Mouse (Mus musculus) midbrain, embryonic 12.5 days (tissue): ENCODE data around the gene Rem1. TPM values are rescaled to one million over a fixed set of nuclear protein-coding genes. Genes with fewer than 3 reads are reported as not detected.

Experiments
- ATAC-seq: fragments of 200-750 bp; cut with Nextera tagmentation; 2 replicates; pipeline ENCODE4 v1.8.0; 2017; ENCODE audit warnings: low read depth, moderate TSS enrichment, moderate library complexity; ENCODE audit not compliant: low FRiP score
- H3K27ac ChIP-seq: fragments of 300-500 bp; sonication (generic); replicated peaks from 2 replicates; pipeline ENCODE4 v1.5.1; 2016; ENCODE audit warnings: mild to moderate bottlenecking
- H3K27me3 ChIP-seq: fragments of 300-500 bp; sonication (generic); 2 replicates; pipeline ENCODE4 v1.6.1; 2016; ENCODE audit warnings: mild to moderate bottlenecking
- H3K36me3 ChIP-seq: fragments of 300-500 bp; sonication (generic); 2 replicates; pipeline ENCODE4 v1.6.1; 2016
- H3K4me1 ChIP-seq: fragments of 300-500 bp; sonication (generic); 2 replicates; pipeline ENCODE4 v1.6.1; 2016
- H3K4me2 ChIP-seq: fragments of 300-500 bp; sonication (generic); replicated peaks from 2 replicates; pipeline ENCODE4 v1.6.1; 2016; ENCODE audit warnings: mild to moderate bottlenecking, moderate library complexity
- H3K4me3 ChIP-seq: fragments of 300-500 bp; sonication (generic); 2 replicates; pipeline ENCODE4 v1.5.1; 2016; ENCODE audit warnings: mild to moderate bottlenecking
- H3K9ac ChIP-seq: fragments of 300-500 bp; sonication (generic); replicated peaks from 2 replicates; pipeline ENCODE4 v1.6.1; 2016; ENCODE audit warnings: mild to moderate bottlenecking, moderate library complexity
- H3K9me3 ChIP-seq: fragments of 300-500 bp; sonication (generic); 2 replicates; pipeline ENCODE4 v1.6.1; 2016; ENCODE audit warnings: mild to moderate bottlenecking
- WGBS: fragments of 180-500 bp; shearing (Covaris S2); methylation state at CpG from one replicate; pipeline ENCODE4 v1.1.7; 2016; 5-methylcytosine and 5-hydroxymethylcytosine counted together
- polyA plus RNA-seq: library from polyadenylated mRNA; unstranded; fragments of >200 nt; fragmentation: Nextera tagmentation; extraction: Ambion mirVana; gene quantifications from 2 replicates; pipeline ENCODE4 v1.2.1, GENCODE M21; 2016

Rem1 gene
- polyA plus RNA-seq, 1 experiment from 2014 or later: not detected

GRCm38 (mm10) chr2:152612193-152612592 lies 14.6 kb upstream of the Rem1 start:
- Histone ChIP-seq H3K9ac (no peak overlapping the region), H3K27me3 (no peaks in the 10 kb centered on the region), H3K9me3 (no peaks in the 10 kb centered on the region), H3K4me2 (no peak overlapping the region), H3K4me1 (no peaks in the 10 kb centered on the region), H3K4me3 (no peak overlapping the region), H3K36me3 (no peaks in the 10 kb centered on the region), H3K27ac (no peak overlapping the region)
- no peak for ATAC-seq
- 35% methylated on average over 8 of the region's 8 CpGs for WGBS

GRCm38 (mm10) chr2:152615563-152615962 lies 11.2 kb upstream of the Rem1 start:
- Histone ChIP-seq H3K9me3 (no peaks in the 10 kb centered on the region), H3K4me2 (no peak overlapping the region), H3K4me1 (no peaks in the 10 kb centered on the region), H3K4me3 (no peak overlapping the region), H3K36me3 (no peaks in the 10 kb centered on the region), H3K27ac (no peak overlapping the region), H3K9ac (no peak overlapping the region), H3K27me3 (no peaks in the 10 kb centered on the region)
- no peak for ATAC-seq
- 13% methylated on average over 7 of the region's 7 CpGs for WGBS

- WGBS: 84% methylated on average over 6 of the region's 6 CpGs
- Histone ChIP-seq H3K4me2 (no peak overlapping the region), H3K27me3 (no peaks in the 10 kb centered on the region), H3K9ac (no peak overlapping the region), H3K27ac (no peak overlapping the region), H3K4me1 (no peaks in the 10 kb centered on the region), H3K9me3 (no peaks in the 10 kb centered on the region), H3K36me3 (no peaks in the 10 kb centered on the region), H3K4me3 (no peak overlapping the region)
- no peak for ATAC-seq
Observed at GRCm38 (mm10) chr2:152616470-152616869, 10.3 kb upstream of the Rem1 start.

- no peaks in the 10 kb centered on the region for H3K36me3 ChIP-seq
- no peak overlapping the region for H3K4me3 ChIP-seq
- WGBS: 57% methylated on average over 5 of the region's 5 CpGs
- no peak for ATAC-seq
- no peak overlapping the region for H3K27ac ChIP-seq
- H3K4me2 ChIP-seq: no peak overlapping the region
- H3K9me3 ChIP-seq: no peaks in the 10 kb centered on the region
- H3K9ac ChIP-seq: no peak overlapping the region
- H3K27me3 ChIP-seq: no peaks in the 10 kb centered on the region
- H3K4me1 ChIP-seq: no peaks in the 10 kb centered on the region
Observed at GRCm38 (mm10) chr2:152617374-152617773, 9.4 kb upstream of the Rem1 start.

DNA sequence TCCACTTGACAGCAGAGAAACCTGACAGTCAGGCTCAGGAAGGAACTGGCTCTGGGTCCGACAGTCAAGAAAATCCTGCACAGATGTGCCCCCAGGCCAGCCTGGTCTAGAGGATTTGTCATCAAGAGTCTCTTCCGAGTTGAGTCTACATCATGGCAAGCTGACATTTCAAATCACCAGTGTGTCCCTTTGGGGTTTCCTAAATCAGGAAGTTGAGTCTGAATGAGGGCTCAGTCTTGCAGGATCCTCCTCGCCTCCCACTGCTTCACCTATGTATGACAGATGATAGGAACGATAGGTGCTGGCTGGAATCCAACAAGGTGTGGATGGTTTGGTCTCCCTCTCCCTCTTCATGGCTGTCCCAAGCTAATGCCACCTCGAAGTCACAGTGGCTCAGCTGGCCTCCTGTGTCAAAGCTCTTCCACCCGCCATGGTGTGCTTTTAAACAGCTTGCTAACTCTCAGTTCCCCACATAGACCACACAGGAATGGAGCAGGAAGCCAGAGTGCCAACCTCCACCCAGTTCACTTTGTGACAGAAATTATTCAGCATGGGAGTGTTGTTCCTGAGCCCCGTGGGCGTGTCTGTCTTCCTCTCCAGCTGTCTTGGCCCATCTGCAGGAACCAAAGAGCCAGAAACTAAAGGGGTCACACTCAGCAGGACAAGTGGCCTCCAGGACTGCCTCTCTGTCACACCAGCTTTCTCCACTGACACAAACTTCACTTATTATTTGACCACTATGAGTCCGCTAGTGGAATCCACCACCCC lies 6.2 kb upstream of the Rem1 start:
- H3K4me3 ChIP-seq: no peak overlapping the region
- no peak overlapping the region for H3K9ac ChIP-seq
- H3K27me3 ChIP-seq: peaks cover 7% of the 10 kb centered on the region
- no peak for ATAC-seq
- WGBS: 83% methylated on average over 9 of the region's 9 CpGs
- H3K4me2 ChIP-seq: no peak overlapping the region
- no peak overlapping the region for H3K27ac ChIP-seq
- H3K9me3 ChIP-seq: no peaks in the 10 kb centered on the region
- no peaks in the 10 kb centered on the region for H3K36me3 ChIP-seq
- H3K4me1 ChIP-seq: peaks cover 7% of the 10 kb centered on the region; the same call in 1 of the 2 replicates

DNA sequence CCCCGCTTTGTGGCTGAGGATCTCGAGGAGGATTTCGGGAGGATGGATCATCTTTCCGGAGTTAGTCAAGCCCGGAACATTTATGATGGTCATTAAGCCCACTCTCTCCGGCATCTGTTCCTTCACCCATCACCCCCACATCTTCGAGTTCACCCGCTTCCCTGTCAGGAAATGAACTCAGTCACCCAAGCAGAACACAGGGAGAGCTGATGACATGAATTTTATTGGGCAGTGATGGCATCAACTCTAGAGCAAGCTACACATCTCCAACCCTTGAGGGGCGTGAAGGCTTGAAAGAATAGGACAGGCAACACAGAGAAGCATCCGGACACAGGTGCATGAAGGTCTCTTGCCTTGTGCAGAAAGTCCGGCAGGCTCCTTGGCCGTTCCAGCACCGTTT lies 4.6 kb upstream of the Rem1 start:
- no peak for ATAC-seq
- H3K4me3 ChIP-seq: no peak overlapping the region
- H3K27ac ChIP-seq: no peak overlapping the region
- 94% methylated on average over 13 of the region's 13 CpGs for WGBS
- no peaks in the 10 kb centered on the region for H3K9me3 ChIP-seq
- H3K4me2 ChIP-seq: no peak overlapping the region
- H3K9ac ChIP-seq: no peak overlapping the region
- H3K36me3 ChIP-seq: no peaks in the 10 kb centered on the region
- peaks cover 15% of the 10 kb centered on the region for H3K4me1 ChIP-seq
- peaks cover 23% of the 10 kb centered on the region for H3K27me3 ChIP-seq

- 78% methylated on average over 7 of the region's 7 CpGs for WGBS
- H3K27me3 ChIP-seq: peaks cover 31% of the 10 kb centered on the region
- no peak for ATAC-seq
Observed at GRCm38 (mm10) chr2:152622953-152623352, 3.8 kb upstream of the Rem1 start, which contains the start of gene Defb25. Gene Defb25, minus strand, starts transcription at chr2:152623053.

GRCm38 (mm10) chr2:152624566-152624965 lies 2.2 kb upstream of the Rem1 start:
- Histone ChIP-seq H3K27ac (no peak overlapping the region), H3K9ac (no peak overlapping the region), H3K27me3 (peaks cover 47% of the 10 kb centered on the region), H3K36me3 (no peaks in the 10 kb centered on the region), H3K4me3 (no peak overlapping the region), H3K4me2 (no peak overlapping the region), H3K9me3 (no peaks in the 10 kb centered on the region), H3K4me1 (peaks cover 19% of the 10 kb centered on the region)
- WGBS: 94% methylated on average over 2 of the region's 2 CpGs
- ATAC-seq: no peak

More at GRCm38 (mm10) chr2:152622953-152623352, 3.8 kb upstream of the Rem1 start, which contains the start of gene Defb25:
- peaks cover 19% of the 10 kb centered on the region for H3K4me1 ChIP-seq
- no peak within 1 kb of the TSS for H3K4me2 ChIP-seq
- H3K36me3 ChIP-seq: no peaks in the 10 kb centered on the region
- H3K9ac ChIP-seq: no peak within 1 kb of the TSS
- no peak within 1 kb of the TSS for H3K4me3 ChIP-seq
- no peaks in the 10 kb centered on the region for H3K9me3 ChIP-seq
- no peak within 1 kb of the TSS for H3K27ac ChIP-seq

GRCm38 (mm10) chr2:152625256-152625655 lies 1.5 kb upstream of the Rem1 start:
- 0 out of 2 replicates have a peak, but pooled peaks have one; percentile 59 for ATAC-seq
- 5% methylated on average over 1 of the region's 1 CpGs for WGBS
- H3K27me3 ChIP-seq: peaks cover 52% of the 10 kb centered on the region

DNA sequence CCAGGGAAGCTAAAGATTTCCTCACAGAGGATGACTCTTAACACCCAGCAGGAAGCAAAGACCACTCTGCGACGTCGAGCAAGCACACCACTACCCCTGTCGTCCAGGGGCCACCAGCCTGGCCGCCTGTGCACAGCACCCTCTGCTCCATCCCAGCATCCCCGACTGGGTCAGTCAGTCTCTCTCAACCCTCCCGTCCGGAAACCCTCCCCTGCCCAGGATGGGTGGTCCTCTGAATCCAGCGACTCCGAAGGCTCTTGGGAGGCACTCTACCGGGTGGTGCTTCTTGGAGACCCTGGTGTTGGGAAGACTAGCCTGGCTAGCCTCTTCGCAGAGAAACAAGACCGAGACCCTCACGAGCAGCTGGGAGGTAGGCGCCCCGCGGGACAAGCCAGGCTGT lies 1.3 kb downstream of the Rem1 start:
- no peak for ATAC-seq
- H3K4me3 ChIP-seq: no peak overlapping the region
- H3K9ac ChIP-seq: no peak overlapping the region
- WGBS: 41% methylated on average over 17 of the region's 17 CpGs
- H3K4me2 ChIP-seq: no peak overlapping the region
- H3K36me3 ChIP-seq: no peaks in the 10 kb centered on the region
- no peak overlapping the region for H3K27ac ChIP-seq
- no peaks in the 10 kb centered on the region for H3K9me3 ChIP-seq
- H3K27me3 ChIP-seq: peaks cover 57% of the 10 kb centered on the region
- H3K4me1 ChIP-seq: peaks cover 19% of the 10 kb centered on the region

More at GRCm38 (mm10) chr2:152625256-152625655, 1.5 kb upstream of the Rem1 start:
- Histone ChIP-seq H3K36me3 (no peaks in the 10 kb centered on the region), H3K4me2 (0 out of 2 replicates have a peak overlapping the region, but pooled peaks have one; percentile 6), H3K4me1 (peaks cover 19% of the 10 kb centered on the region), H3K9me3 (no peaks in the 10 kb centered on the region), H3K27ac (no peak overlapping the region), H3K4me3 (no peak overlapping the region), H3K9ac (no peak overlapping the region)

DNA sequence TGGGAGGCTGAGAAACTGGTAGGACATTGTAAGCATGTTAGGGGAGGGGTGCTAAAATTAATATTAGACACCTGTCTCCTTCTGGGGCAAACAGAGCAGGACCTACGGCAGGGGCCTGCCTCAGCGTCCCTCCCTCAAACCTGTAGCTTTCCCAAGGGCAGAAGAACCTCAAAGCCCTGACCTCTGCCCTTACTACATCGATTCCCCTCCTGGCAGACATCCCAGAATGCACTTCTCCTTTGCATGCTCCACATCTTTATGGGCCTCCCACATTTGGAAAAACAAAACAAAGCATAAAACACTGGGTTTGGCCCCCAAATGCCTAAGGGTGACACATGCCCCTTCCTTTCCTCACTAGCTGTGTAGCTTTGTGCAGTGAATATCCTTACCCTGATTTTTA lies 2.5 kb downstream of the Rem1 start:
- Histone ChIP-seq H3K27ac (no peak overlapping the region), H3K9me3 (no peaks in the 10 kb centered on the region), H3K4me2 (no peak overlapping the region), H3K4me1 (peaks cover 19% of the 10 kb centered on the region), H3K36me3 (no peaks in the 10 kb centered on the region), H3K27me3 (peaks cover 58% of the 10 kb centered on the region), H3K4me3 (no peak overlapping the region), H3K9ac (no peak overlapping the region)
- WGBS: 68% methylated on average over 3 of the region's 3 CpGs
- no peak for ATAC-seq

- 90% methylated on average over 6 of the region's 6 CpGs for whole genome bisulfite sequencing
- peaks cover 61% of the 10 kb centered on the region for H3K27me3 ChIP-seq
- no peak overlapping the region for H3K4me2 ChIP-seq
- no peak overlapping the region for H3K9ac ChIP-seq
- no peaks in the 10 kb centered on the region for H3K36me3 ChIP-seq
- ATAC-seq: no peak
- peaks cover 19% of the 10 kb centered on the region for H3K4me1 ChIP-seq
- H3K9me3 ChIP-seq: no peaks in the 10 kb centered on the region
- no peak overlapping the region for H3K4me3 ChIP-seq
- H3K27ac ChIP-seq: no peak overlapping the region
Observed at GRCm38 (mm10) chr2:152629904-152630303, 3.2 kb downstream of the Rem1 start.
